7 mouse cellular contexts compared by ENCODE assay signal in the genomic region with DNA sequence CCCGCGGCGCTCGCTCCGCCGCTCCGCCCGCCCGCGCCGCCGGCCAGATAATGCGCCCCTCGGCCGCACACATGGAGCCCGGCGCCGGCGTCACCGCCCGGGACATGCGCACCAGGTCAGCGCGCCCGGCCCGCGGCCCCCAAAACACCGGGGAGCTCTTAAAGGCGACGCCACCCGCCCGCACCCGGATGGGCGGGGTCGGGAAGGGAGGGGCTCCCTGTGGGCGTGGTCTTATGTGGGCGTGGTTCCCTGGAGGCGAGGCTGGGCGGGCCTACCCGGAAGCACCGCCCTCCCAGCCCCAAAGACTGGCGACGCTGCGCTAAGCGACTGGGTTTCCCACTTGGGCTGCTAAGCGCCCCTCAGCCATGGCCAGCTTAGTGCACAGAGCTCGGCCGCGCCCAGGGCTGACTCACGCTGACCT. TPM values are rescaled to one million over a fixed set of nuclear protein-coding genes. Genes with fewer than 3 reads are reported as not detected.
DNase-seq lines count a peak whose midpoint lies in the region; ATAC-seq lines count a peak whose summit lies in the region.

No protein-coding gene starts in this region.

- H3K36me3 ChIP-seq in intestine, embryonic 16.5 days (ENCODE audit: control insufficient read depth, insufficient read depth, low read length) = no peaks in the 10 kb centered on the region
- H3K36me3 ChIP-seq in midbrain, embryonic 11.5 days (ENCODE audit: control insufficient read depth, insufficient read depth, low read length) = no peaks in the 10 kb centered on the region

- DNase-seq in adrenal gland, adult 18-20 months (ENCODE audit: low spot score in 2 of 2) = peak; percentile 98 to 99
- peak; percentile 97 for DNase-seq in embryo, embryonic 11 days
- DNase-seq in gastrocnemius, postnatal 36 days = peak; percentile 95 to 98
- peak; percentile 89 to 91 for DNase-seq in left cerebral cortex, postnatal 36 days (ENCODE audit: low spot score in 2 of 2)
- peak; percentile 100 for DNase-seq in midbrain, embryonic 11.5 days (ENCODE audit: low spot score, missing footprints)
- DNase-seq in skeletal muscle tissue, adult 2 months (ENCODE audit: low read depth, low spot score) = peak; percentile 97

- peaks cover 36% of the 10 kb centered on the region for H3K4me1 ChIP-seq in intestine, embryonic 16.5 days (ENCODE audit: control insufficient read depth, insufficient read depth, low read length)
- H3K4me1 ChIP-seq in midbrain, embryonic 11.5 days (ENCODE audit: control insufficient read depth, insufficient read depth, low read length) = peaks cover 28% of the 10 kb centered on the region

- 0% methylated on average over 48 of the region's 50 CpGs for WGBS in intestine, embryonic 16.5 days
- WGBS in midbrain, embryonic 11.5 days = under 1% methylated on average over 42 of the region's 50 CpGs

- H3K9me3 ChIP-seq in intestine, embryonic 16.5 days (ENCODE audit: control insufficient read depth, low read length) = no peaks in the 10 kb centered on the region
- no peaks in the 10 kb centered on the region for H3K9me3 ChIP-seq in midbrain, embryonic 11.5 days (ENCODE audit: control insufficient read depth, low read length)

- H3K9ac ChIP-seq in intestine, embryonic 16.5 days (ENCODE audit: low read depth, low read length) = peak overlapping the region; percentile 96
- peak overlapping the region; percentile 90 for H3K9ac ChIP-seq in midbrain, embryonic 11.5 days (ENCODE audit: low read length)

- peak overlapping the region; percentile 93 for H3K4me3 ChIP-seq in intestine, embryonic 16.5 days (ENCODE audit: low read length)
- peak overlapping the region; percentile 98 for H3K4me3 ChIP-seq in midbrain, embryonic 11.5 days (ENCODE audit: low read depth, low read length)

- intact Hi-C loops in gastrocnemius, postnatal 36 days (cut with DNase I) = no loop called here
- intact Hi-C loops in left cerebral cortex, postnatal 36 days (cut with DNase I) = no loop called here

- peak; percentile 94 for ATAC-seq in intestine, embryonic 16.5 days
- ATAC-seq in midbrain, embryonic 11.5 days (ENCODE audit: low FRiP score) = peak; percentile 97

- peak overlapping the region; percentile 89 for H3K27ac ChIP-seq in intestine, embryonic 16.5 days (ENCODE audit: low read length)
- H3K27ac ChIP-seq in midbrain, embryonic 11.5 days (ENCODE audit: low read depth, low read length) = peak overlapping the region; percentile 82; the same call in 1 of the 2 replicates

- no peaks in the 10 kb centered on the region for H3K27me3 ChIP-seq in intestine, embryonic 16.5 days (replicated peaks; ENCODE audit: control insufficient read depth, insufficient read depth, low read length)
- no peaks in the 10 kb centered on the region for H3K27me3 ChIP-seq in midbrain, embryonic 11.5 days (ENCODE audit: control insufficient read depth, insufficient read depth, low read length)

- peak overlapping the region; percentile 79 for H3K4me2 ChIP-seq in intestine, embryonic 16.5 days (ENCODE audit: low read depth, low read length)
- H3K4me2 ChIP-seq in midbrain, embryonic 11.5 days = peak overlapping the region; percentile 78

RNA-seq across cellular contexts. Expression of a gene that starts 22.0 kb away (rescaled TPM):
- total RNA-seq in adrenal gland, adult 18-20 months (2021) = 100 to 1,000 TPM; 102 to 111 TPM
- 10 to 100 TPM; 25.6 to 29.1 TPM for total RNA-seq in gastrocnemius, postnatal 36 days (2021)
- polyA plus RNA-seq in intestine, embryonic 16.5 days (2015; fragmentation: Nextera tagmentation; extraction: Ambion mirVana) = 36.0 and 38.9 TPM in 2 replicates
- 10 to 100 TPM; 27.3 to 27.6 TPM for total RNA-seq in left cerebral cortex, postnatal 36 days (2021)
- 52.7 and 65.2 TPM in 2 replicates for polyA plus RNA-seq in midbrain, embryonic 11.5 days (2014; fragmentation: Nextera tagmentation; extraction: Ambion mirVana)

Comparison
In these comparisons a context has a peak if more than half of its experiments do, and no peak if none do; other contexts are left out.
1. Peak in every context shown above with its lines: DNase-seq, ATAC-seq, H3K4me3 ChIP-seq and H3K27ac ChIP-seq.